Mouse (Mus musculus) bone marrow macrophage, adult 2 months (primary cell): ENCODE data around the gene Apeh.
A peak's percentile ranks its signal among the peaks of the same experiment; 100 is the strongest.

Experiments used
- CTCF ChIP-seq: IDR thresholded peaks from 2 replicates; pipeline ENCODE4 v1.5.1; 2012; ENCODE audit warnings: low read depth, mild to moderate bottlenecking, low read length, moderate library complexity
- POLR2A ChIP-seq: IDR thresholded peaks from 2 replicates; pipeline ENCODE4 v1.6.1; 2012; ENCODE audit warnings: mild to moderate bottlenecking, low read depth, low read length, borderline replicate concordance

GRCm38 (mm10) chr9:108065491-108066011 is 28.9 kb downstream of the Apeh start:
- TF ChIP-seq POLR2A (no peak), CTCF (peak; percentile 65)
